Mouse (Mus musculus): ENCODE measurements around the gene Parvg. TPM values are rescaled to one million over a fixed set of nuclear protein-coding genes. Genes with fewer than 3 reads are reported as not detected.

The Parvg gene
- polyA plus RNA-seq, 1 experiment: 4.8 TPM

- Histone ChIP-seq H3K27me3 (ENCODE audit: control insufficient read depth, insufficient read depth, low read length) (no peaks in the 10 kb centered on the region), H3K4me1 (ENCODE audit: control insufficient read depth, insufficient read depth, insufficient read length, low read length) (no peaks in the 10 kb centered on the region; the same call in 1 of the 2 replicates), H3K36me3 (ENCODE audit: control insufficient read depth, insufficient read depth, low read length) (no peaks in the 10 kb centered on the region), H3K4me3 (ENCODE audit: low read depth, low read length) (no peak overlapping the region), H3K27ac (ENCODE audit: insufficient read depth, low read depth, low read length) (no peak overlapping the region)
- TF ChIP-seq CTCF (IDR thresholded peaks at IDR 0.05; ENCODE audit: extremely low read depth, insufficient read length, insufficient replicate concordance, low read depth, low read length) (no peak), POLR2A (IDR thresholded peaks at IDR 0.05; ENCODE audit: low read depth, low read length) (no peak)
- WGBS: 86% methylated on average over 9 of the region's 9 CpGs
These were observed 54.9 kb downstream of the Parvg start for GRCm38 (mm10) chr15:84378734-84379133.

DNA sequence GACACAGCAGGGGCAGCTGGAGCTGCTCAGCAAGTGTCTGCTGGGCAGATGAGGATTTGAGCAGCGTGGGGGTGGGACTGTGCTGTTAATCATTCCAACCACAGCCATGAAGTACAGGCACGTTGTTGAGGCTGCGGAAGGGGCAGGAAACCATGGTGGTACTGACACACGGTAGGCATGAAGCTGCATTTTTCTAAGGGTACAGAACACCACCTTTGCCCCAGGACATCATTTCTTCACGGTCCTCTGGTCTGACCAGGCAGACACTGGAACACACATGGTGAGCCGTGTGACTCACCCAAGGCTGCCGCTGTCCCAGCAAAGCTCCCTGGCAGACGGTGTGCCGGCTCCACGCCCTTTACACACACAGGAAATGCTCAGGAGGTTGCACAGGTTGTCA lies 56.4 kb downstream of the Parvg start:
- TF ChIP-seq CTCF (IDR thresholded peaks at IDR 0.05; ENCODE audit: extremely low read depth, insufficient read length, insufficient replicate concordance, low read depth, low read length): no peak
- TF ChIP-seq POLR2A (IDR thresholded peaks at IDR 0.05; ENCODE audit: low read depth, low read length): no peak
- Histone ChIP-seq H3K27ac (ENCODE audit: insufficient read depth, low read depth, low read length) (0 out of 2 replicates have a peak overlapping the region, but pooled peaks have one; percentile 35), H3K4me1 (ENCODE audit: control insufficient read depth, insufficient read depth, insufficient read length, low read length) (no peaks in the 10 kb centered on the region; the same call in 1 of the 2 replicates), H3K36me3 (ENCODE audit: control insufficient read depth, insufficient read depth, low read length) (no peaks in the 10 kb centered on the region), H3K4me3 (ENCODE audit: low read depth, low read length) (no peak overlapping the region), H3K27me3 (ENCODE audit: control insufficient read depth, insufficient read depth, low read length) (no peaks in the 10 kb centered on the region)
- WGBS: 20% methylated on average over 10 of the region's 10 CpGs

GRCm38 (mm10) chr15:84384066-84384465 lies 60.2 kb downstream of the Parvg start:
- Histone ChIP-seq H3K4me1 (ENCODE audit: control insufficient read depth, insufficient read depth, insufficient read length, low read length) (no peaks in the 10 kb centered on the region; the same call in 1 of the 2 replicates), H3K4me3 (ENCODE audit: low read depth, low read length) (no peak overlapping the region), H3K27ac (ENCODE audit: insufficient read depth, low read depth, low read length) (no peak overlapping the region), H3K27me3 (ENCODE audit: control insufficient read depth, insufficient read depth, low read length) (no peaks in the 10 kb centered on the region), H3K36me3 (ENCODE audit: control insufficient read depth, insufficient read depth, low read length) (no peaks in the 10 kb centered on the region)
- WGBS: 87% methylated on average over 9 of the region's 9 CpGs
- TF ChIP-seq CTCF (IDR thresholded peaks at IDR 0.05; ENCODE audit: extremely low read depth, insufficient read length, insufficient replicate concordance, low read depth, low read length): no peak
- no peak for TF ChIP-seq POLR2A (IDR thresholded peaks at IDR 0.05; ENCODE audit: low read depth, low read length)

DNA sequence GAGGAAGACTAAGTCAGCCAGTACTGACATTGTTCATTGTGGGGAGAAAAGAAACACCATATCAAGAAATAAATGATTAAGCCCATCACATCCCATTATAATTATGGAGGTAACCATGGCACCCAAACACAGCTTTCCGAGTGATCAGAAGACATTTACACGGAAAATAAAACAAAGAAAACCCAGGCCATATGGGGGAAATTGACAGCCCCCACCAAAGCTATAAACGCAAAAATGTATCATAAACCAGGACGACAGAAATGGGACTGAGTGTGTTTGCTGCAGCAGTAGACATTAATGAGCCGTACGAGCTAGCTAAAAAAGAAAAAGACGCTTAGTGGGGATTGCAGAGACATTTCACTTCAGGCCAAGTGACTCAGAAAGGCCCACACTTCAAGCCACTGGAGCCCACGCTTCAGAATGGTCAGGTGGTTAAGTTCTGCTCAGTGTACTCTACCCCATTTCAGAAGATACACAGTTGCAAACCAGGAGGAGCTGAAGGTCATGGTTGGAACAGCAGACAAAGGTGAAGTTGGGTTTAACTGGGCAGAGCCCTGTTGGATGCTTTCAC lies 62.3 kb downstream of the Parvg start:
- H3K27ac ChIP-seq (ENCODE audit: insufficient read depth, low read depth, low read length): no peak overlapping the region
- no peaks in the 10 kb centered on the region for H3K4me1 ChIP-seq (ENCODE audit: control insufficient read depth, insufficient read depth, insufficient read length, low read length)
- no peak overlapping the region for H3K4me3 ChIP-seq (ENCODE audit: low read depth, low read length)
- 71% methylated on average over 8 of the region's 8 CpGs for WGBS
- no peaks in the 10 kb centered on the region for H3K27me3 ChIP-seq (ENCODE audit: control insufficient read depth, insufficient read depth, low read length)
- no peaks in the 10 kb centered on the region for H3K36me3 ChIP-seq (ENCODE audit: control insufficient read depth, insufficient read depth, low read length)
- no peak for TF ChIP-seq POLR2A (IDR thresholded peaks at IDR 0.05; ENCODE audit: low read depth, low read length)
- TF ChIP-seq CTCF (IDR thresholded peaks at IDR 0.05; ENCODE audit: extremely low read depth, insufficient read length, insufficient replicate concordance, low read depth, low read length): no peak

- H3K4me3 ChIP-seq (ENCODE audit: low read depth, low read length): no peak overlapping the region
- TF ChIP-seq CTCF (IDR thresholded peaks at IDR 0.05; ENCODE audit: extremely low read depth, insufficient read length, insufficient replicate concordance, low read depth, low read length): no peak
- no peak for TF ChIP-seq POLR2A (IDR thresholded peaks at IDR 0.05; ENCODE audit: low read depth, low read length)
- no peak overlapping the region for H3K27ac ChIP-seq (ENCODE audit: insufficient read depth, low read depth, low read length)
- no peaks in the 10 kb centered on the region for H3K4me1 ChIP-seq (ENCODE audit: control insufficient read depth, insufficient read depth, insufficient read length, low read length)
- no peaks in the 10 kb centered on the region for H3K36me3 ChIP-seq (ENCODE audit: control insufficient read depth, insufficient read depth, low read length)
- H3K27me3 ChIP-seq (ENCODE audit: control insufficient read depth, insufficient read depth, low read length): no peaks in the 10 kb centered on the region
- WGBS: 78% methylated on average over 8 of the region's 8 CpGs
These were observed 64.9 kb downstream of the Parvg start for GRCm38 (mm10) chr15:84388698-84389131.

DNA sequence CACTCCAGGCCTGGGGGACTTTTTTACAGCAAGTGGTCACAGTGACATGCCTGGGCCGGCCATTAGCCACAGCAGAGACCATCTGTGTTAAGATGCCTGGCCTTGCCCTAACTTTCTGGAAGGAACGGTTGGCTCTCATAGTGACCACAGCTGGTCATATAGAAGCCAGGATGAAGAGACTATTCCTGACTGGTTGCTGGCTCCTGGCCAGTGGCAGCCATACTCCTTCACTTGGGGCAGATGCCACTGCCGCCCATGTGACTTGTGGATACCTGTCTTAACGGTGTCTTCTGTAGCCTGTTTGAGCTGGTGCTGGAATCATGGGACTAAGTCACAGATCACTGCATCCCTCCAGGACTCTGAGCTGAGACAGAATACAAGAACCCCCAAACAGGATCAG lies 68.3 kb downstream of the Parvg start:
- Histone ChIP-seq H3K27me3 (ENCODE audit: control insufficient read depth, insufficient read depth, low read length) (no peaks in the 10 kb centered on the region), H3K36me3 (ENCODE audit: control insufficient read depth, insufficient read depth, low read length) (no peaks in the 10 kb centered on the region), H3K27ac (ENCODE audit: insufficient read depth, low read depth, low read length) (no peak overlapping the region), H3K4me1 (ENCODE audit: control insufficient read depth, insufficient read depth, insufficient read length, low read length) (no peaks in the 10 kb centered on the region), H3K4me3 (ENCODE audit: low read depth, low read length) (no peak overlapping the region)
- WGBS: 87% methylated on average over 4 of the region's 4 CpGs
- TF ChIP-seq CTCF (IDR thresholded peaks at IDR 0.05; ENCODE audit: extremely low read depth, insufficient read length, insufficient replicate concordance, low read depth, low read length) (no peak), POLR2A (IDR thresholded peaks at IDR 0.05; ENCODE audit: low read depth, low read length) (no peak)

Other genes starting within 250 kb of the Parvg start
- 0.75 and 1.6 TPM in 2 replicates for gene Sult4a1, start 218.3 kb upstream of the Parvg start, polyA plus RNA-seq (2012; rRNA removed)
- not detected in 2 replicates for gene Pnpla5, start 200.9 kb upstream of the Parvg start, polyA plus RNA-seq (2012; rRNA removed)
- gene Pnpla3, start 156.2 kb upstream of the Parvg start, polyA plus RNA-seq (2012; rRNA removed): 0.80 and 2.0 TPM in 2 replicates
- 8.6 and 13.1 TPM in 2 replicates for gene Samm50, start 131.8 kb upstream of the Parvg start, polyA plus RNA-seq (2012; rRNA removed)
- 1.4 and 2.9 TPM in 2 replicates for gene Parvb, start 92.0 kb upstream of the Parvg start, polyA plus RNA-seq (2012; rRNA removed)
- 6.1 and 8.0 TPM in 2 replicates for gene Shisal1, start 123.1 kb downstream of the Parvg start, polyA plus RNA-seq (2012; rRNA removed)
- gene Rtl6, start 233.8 kb downstream of the Parvg start, polyA plus RNA-seq (2012; rRNA removed): 2.1 and 2.9 TPM in 2 replicates